Mouse (Mus musculus): ENCODE measurements around the gene Gpt2. TPM values are rescaled to one million over a fixed set of nuclear protein-coding genes. Genes with fewer than 3 reads are reported as not detected.

Gpt2 gene
- polyA plus RNA-seq, 1 experiment from 2014 or later: 3.5 TPM

- ATAC-seq: no peak
- Histone ChIP-seq H3K4me1 (replicated peaks; ENCODE audit: control insufficient read depth, insufficient read depth, low read length) (no peaks in the 10 kb centered on the region), H3K9ac (ENCODE audit: low read depth, low read length) (no peak overlapping the region), H3K4me2 (replicated peaks; ENCODE audit: low read depth) (no peak overlapping the region), H3K27me3 (replicated peaks; ENCODE audit: control insufficient read depth, insufficient read depth, low read length) (no peaks in the 10 kb centered on the region), H3K36me3 (ENCODE audit: control insufficient read depth, insufficient read depth) (peaks cover 25% of the 10 kb centered on the region), H3K27ac (ENCODE audit: low read depth, low read length) (no peak overlapping the region), H3K4me3 (ENCODE audit: low read depth, low read length) (no peak overlapping the region), H3K9me3 (ENCODE audit: control insufficient read depth) (no peaks in the 10 kb centered on the region)
- TF ChIP-seq CTCF (IDR thresholded peaks at IDR 0.05; ENCODE audit: low read depth): peak; percentile 14; the same call in 1 of the 2 replicates
- 92% methylated on average over 1 of the region's 1 CpGs for WGBS
These were observed 59.6 kb downstream of the Gpt2 start for GRCm38 (mm10) chr8:85551934-85552333.

- under 1% methylated on average over 52 of the region's 66 CpGs for WGBS
- Histone ChIP-seq H3K4me2 (replicated peaks; ENCODE audit: low read depth) (peak overlapping the region; percentile 81), H3K27ac (ENCODE audit: low read depth, low read length) (peak overlapping the region; percentile 97), H3K4me3 (ENCODE audit: low read depth, low read length) (peak overlapping the region; percentile 83), H3K9ac (ENCODE audit: low read depth, low read length) (peak overlapping the region; percentile 92), H3K27me3 (replicated peaks; ENCODE audit: control insufficient read depth, insufficient read depth, low read length) (no peaks in the 10 kb centered on the region), H3K4me1 (replicated peaks; ENCODE audit: control insufficient read depth, insufficient read depth, low read length) (no peaks in the 10 kb centered on the region), H3K9me3 (ENCODE audit: control insufficient read depth) (no peaks in the 10 kb centered on the region), H3K36me3 (ENCODE audit: control insufficient read depth, insufficient read depth) (no peaks in the 10 kb centered on the region)
- TF ChIP-seq CTCF (IDR thresholded peaks at IDR 0.05; ENCODE audit: low read depth): no peak
- ATAC-seq: peak; percentile 88
These were observed 62.2 kb downstream of the Gpt2 start for GRCm38 (mm10) chr8:85554391-85555180.

- H3K27me3 ChIP-seq (replicated peaks; ENCODE audit: control insufficient read depth, insufficient read depth, low read length): no peaks in the 10 kb centered on the region
- peak within 1 kb of the TSS; percentile 81 for H3K4me2 ChIP-seq (replicated peaks; ENCODE audit: low read depth)
- H3K36me3 ChIP-seq (ENCODE audit: control insufficient read depth, insufficient read depth): no peaks in the 10 kb centered on the region
- TF ChIP-seq CTCF (IDR thresholded peaks at IDR 0.05; ENCODE audit: low read depth): peak; percentile 19; the same call in 1 of the 2 replicates
- ATAC-seq: peak; percentile 92
- peak within 1 kb of the TSS; percentile 97 for H3K27ac ChIP-seq (ENCODE audit: low read depth, low read length)
- no peaks in the 10 kb centered on the region for H3K4me1 ChIP-seq (replicated peaks; ENCODE audit: control insufficient read depth, insufficient read depth, low read length)
- peak within 1 kb of the TSS; percentile 83 for H3K4me3 ChIP-seq (ENCODE audit: low read depth, low read length)
- WGBS: under 1% methylated on average over 75 of the region's 77 CpGs
- no peaks in the 10 kb centered on the region for H3K9me3 ChIP-seq (ENCODE audit: control insufficient read depth)
- peak within 1 kb of the TSS; percentile 92 for H3K9ac ChIP-seq (ENCODE audit: low read depth, low read length)
These were observed 63.1 kb downstream of the Gpt2 start, which contains the start of gene Dnaja2 for GRCm38 (mm10) chr8:85555181-85556145. TSS of gene Dnaja2 (minus strand) at chr8:85555344.

GRCm38 (mm10) chr8:85556986-85557600 lies 64.7 kb downstream of the Gpt2 start:
- H3K27me3 ChIP-seq (replicated peaks; ENCODE audit: control insufficient read depth, insufficient read depth, low read length): no peaks in the 10 kb centered on the region
- 69% methylated on average over 2 of the region's 2 CpGs for WGBS
- H3K4me1 ChIP-seq (replicated peaks; ENCODE audit: control insufficient read depth, insufficient read depth, low read length): no peaks in the 10 kb centered on the region
- no peak for TF ChIP-seq CTCF (IDR thresholded peaks at IDR 0.05; ENCODE audit: low read depth)
- no peaks in the 10 kb centered on the region for H3K36me3 ChIP-seq (ENCODE audit: control insufficient read depth, insufficient read depth)
- ATAC-seq: no peak
- H3K9me3 ChIP-seq (ENCODE audit: control insufficient read depth): no peaks in the 10 kb centered on the region
- H3K4me2 ChIP-seq (replicated peaks; ENCODE audit: low read depth): no peak overlapping the region
- no peak overlapping the region for H3K27ac ChIP-seq (ENCODE audit: low read depth, low read length)
- no peak overlapping the region for H3K4me3 ChIP-seq (ENCODE audit: low read depth, low read length)
- H3K9ac ChIP-seq (ENCODE audit: low read depth, low read length): no peak overlapping the region

GRCm38 (mm10) chr8:85557601-85557986 lies 65.2 kb downstream of the Gpt2 start:
- Histone ChIP-seq H3K27me3 (replicated peaks; ENCODE audit: control insufficient read depth, insufficient read depth, low read length) (no peaks in the 10 kb centered on the region), H3K4me2 (replicated peaks; ENCODE audit: low read depth) (no peak overlapping the region), H3K9ac (ENCODE audit: low read depth, low read length) (no peak overlapping the region), H3K4me3 (ENCODE audit: low read depth, low read length) (no peak overlapping the region), H3K27ac (ENCODE audit: low read depth, low read length) (no peak overlapping the region), H3K9me3 (ENCODE audit: control insufficient read depth) (no peaks in the 10 kb centered on the region), H3K36me3 (ENCODE audit: control insufficient read depth, insufficient read depth) (no peaks in the 10 kb centered on the region), H3K4me1 (replicated peaks; ENCODE audit: control insufficient read depth, insufficient read depth, low read length) (no peaks in the 10 kb centered on the region)
- no peak for TF ChIP-seq CTCF (IDR thresholded peaks at IDR 0.05; ENCODE audit: low read depth)
- WGBS: 68% methylated on average over 3 of the region's 3 CpGs
- ATAC-seq: no peak
